Mouse (Mus musculus): ENCODE results near the gene Reps1.

- no peak for TF ChIP-seq TAL1 (IDR thresholded peaks at IDR 0.05; ENCODE audit: low read length)
- TF ChIP-seq GATA1 (IDR thresholded peaks at IDR 0.05; ENCODE audit: low read length): no peak
Observed at GRCm38 (mm10) chr10:18118336-18118735, 62.7 kb downstream of the Reps1 start.
